Mouse (Mus musculus): ENCODE data around the gene Lig1. TPM values are rescaled to one million over a fixed set of nuclear protein-coding genes. Genes with fewer than 3 reads are reported as not detected.

Lig1 gene
- total and polyA plus RNA-seq, 3 experiments: 4.0 to 11.8 (median 8.2) TPM

DNA sequence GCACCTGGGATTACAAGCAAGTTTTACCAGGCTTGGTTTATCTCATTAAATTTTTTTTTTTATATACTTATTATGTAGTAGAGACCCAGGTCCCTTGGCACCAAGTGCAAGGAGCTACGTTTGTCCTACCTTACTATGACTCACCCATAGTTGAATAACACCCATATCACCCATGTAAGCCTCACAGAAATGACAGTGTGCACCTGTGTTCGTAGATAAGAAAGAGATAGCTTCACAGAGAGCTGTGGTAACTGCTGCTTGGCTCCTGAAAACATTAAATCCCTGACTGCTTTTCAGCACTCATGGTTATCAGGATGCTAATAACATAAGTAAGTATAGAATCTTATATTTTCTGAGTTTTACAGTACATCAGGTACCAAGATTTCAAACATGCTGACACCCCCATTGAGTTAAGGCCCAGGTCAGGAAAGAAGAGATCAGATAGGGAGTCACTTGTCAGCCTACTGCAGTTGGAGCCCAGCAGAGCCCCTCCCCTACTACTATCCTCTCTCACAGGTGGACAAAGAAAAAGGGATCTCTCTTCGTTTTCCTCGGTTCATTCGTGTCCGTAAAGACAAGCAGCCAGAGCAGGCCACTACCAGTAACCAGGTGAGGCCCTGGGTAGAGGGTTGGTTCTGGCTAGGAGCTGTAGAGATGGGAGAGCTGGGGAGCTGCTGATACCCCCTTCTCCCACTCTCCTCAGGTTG, 33.6 kb downstream of the Lig1 start:
- DNase-seq: no peak

DNA sequence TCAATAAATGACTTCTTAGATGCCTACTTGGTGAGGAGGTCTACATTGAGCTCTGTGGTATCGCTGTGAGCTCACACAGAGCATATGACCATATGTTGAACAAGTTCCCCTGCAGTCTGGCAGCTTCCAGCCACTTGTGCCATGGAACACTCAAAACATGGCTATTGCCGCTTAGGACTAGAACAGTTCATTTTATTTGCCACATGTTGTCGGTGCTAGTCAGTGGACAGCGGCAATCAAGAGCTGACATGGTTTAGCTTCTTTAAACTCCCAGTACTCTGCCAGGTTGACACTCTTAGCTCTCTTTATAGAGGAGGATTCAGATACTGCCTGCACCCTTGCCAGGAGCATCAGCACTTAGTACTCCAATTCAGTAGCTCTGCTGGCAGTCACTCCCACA, 34.3 kb downstream of the Lig1 start:
- DNase-seq: no peak

DNA sequence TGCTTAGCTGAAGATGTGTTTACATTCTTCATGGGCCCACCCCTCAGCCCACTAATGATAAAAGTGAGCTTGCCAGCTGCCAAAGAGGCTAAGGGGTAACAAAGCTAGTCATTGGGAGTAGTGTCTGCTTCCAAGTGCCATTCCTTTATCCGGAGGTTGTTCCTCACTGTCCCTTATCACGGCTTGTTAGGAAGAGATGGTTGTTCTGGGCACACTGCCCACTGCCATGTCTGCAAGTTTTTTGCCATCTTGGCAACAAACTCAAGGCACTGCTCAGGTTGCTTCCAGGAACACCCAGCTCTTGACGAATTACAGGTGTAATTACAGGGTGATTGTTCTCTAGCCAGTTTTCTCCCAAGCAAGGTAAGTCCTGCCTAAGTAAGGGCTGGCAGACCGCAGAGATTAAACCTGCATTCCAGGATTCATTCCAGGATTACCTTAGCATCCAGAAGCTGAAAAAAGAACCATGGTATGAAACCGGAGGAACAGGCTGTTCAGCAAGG, 37.1 kb downstream of the Lig1 start:
- no peak for DNase-seq

DNA sequence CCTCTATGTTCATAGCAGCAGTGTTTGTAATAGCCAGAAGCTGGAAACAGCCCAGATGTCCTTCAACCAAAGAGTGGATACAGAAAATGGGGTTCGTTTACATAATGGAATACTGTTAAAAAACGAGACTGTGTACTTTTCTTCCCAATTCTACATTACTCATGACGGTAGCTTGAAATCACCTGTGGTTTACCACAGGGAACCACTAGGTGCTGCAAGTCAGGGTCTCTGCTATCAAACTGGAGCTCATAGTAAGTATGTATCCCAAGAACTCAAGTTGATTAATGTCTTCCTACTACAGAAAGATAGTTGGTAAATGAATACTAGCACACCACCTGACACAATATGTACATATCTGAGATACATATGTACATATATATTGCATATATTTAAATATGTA, 44.3 kb downstream of the Lig1 start:
- DNase-seq: no peak

DNA sequence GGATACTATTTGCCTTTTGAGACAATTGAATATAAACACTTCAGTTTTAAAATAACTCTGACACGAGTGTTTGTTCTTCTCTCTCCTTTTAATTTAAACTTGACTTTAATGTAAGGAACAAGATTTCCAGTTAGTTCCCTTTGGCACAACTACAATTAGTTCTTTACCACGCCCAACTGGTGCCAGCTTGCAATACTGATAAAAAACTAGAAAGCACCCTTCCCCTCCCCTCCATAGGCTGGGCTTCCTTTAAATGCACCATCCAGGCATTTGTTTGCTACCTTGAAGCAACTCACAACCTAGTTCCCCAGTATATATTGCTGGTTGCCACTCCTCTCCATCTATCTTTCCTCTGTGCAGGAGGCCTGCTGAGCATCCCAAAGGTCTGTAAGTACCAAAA, 47.2 kb downstream of the Lig1 start, which contains the start of gene Pla2g4c:
Gene Pla2g4c (plus strand): TSS at position 340 of the 400 bp plus-strand sequence.
- no peak for DNase-seq

DNA sequence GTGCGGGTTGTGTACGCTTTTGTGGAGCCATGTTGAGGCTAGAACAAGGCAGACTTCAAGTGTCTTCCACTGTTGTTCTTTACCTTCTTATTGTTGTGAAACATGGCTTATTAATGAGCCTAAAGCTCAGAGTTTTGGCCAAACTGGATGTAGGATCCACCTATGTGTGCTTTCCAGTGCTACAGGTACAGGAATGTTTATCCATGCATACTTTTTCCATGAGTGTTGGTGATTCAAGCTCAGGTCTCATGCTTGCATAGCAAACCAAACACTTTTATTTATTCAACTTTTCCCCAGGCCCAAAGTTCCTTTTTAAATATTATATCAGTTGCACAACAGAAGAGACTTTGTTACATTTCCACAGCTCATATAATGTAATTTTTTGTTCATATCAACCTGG, 53.5 kb downstream of the Lig1 start:
- no peak for DNase-seq

DNA sequence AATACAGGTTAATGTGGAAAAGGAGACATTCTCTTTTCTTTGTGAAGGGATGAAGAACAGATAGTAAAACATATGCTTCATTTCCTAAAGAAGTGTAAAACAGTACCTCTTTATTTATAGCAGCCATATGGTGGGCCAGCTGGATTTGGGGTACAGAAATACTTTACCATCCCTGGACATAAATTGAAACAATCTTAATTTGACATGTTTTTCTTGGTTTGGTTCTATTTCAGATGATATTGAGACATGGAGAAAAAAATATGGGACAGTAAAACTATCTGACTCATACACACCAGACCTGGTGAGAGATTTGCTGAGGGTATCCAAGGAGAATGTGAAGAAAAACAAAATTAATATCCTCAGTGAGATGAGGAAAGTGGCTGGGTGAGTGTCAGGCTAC, 78.9 kb downstream of the Lig1 start:
- DNase-seq: no peak

Other genes starting within 250 kb of the Lig1 start
- gene Chmp2a, start 242.5 kb upstream of the Lig1 start, total RNA-seq (2021): 100 to 1,000 TPM; 212 to 215 TPM
- 37.2 and 41.9 TPM in 2 replicates for gene Chmp2a, start 242.5 kb upstream of the Lig1 start, polyA plus RNA-seq (2012; rRNA removed)
- gene Ube2m, start 239.0 kb upstream of the Lig1 start, total RNA-seq (2021): 100 to 1,000 TPM; 196 to 219 TPM
- gene Ube2m, start 239.0 kb upstream of the Lig1 start, polyA plus RNA-seq (2012; rRNA removed): 98.5 and 122 TPM in 2 replicates
- gene Mzf1, start 222.5 kb upstream of the Lig1 start, total RNA-seq (2021): 1 to 10 TPM; 1.7 to 2.3 TPM
- 8.0 and 9.6 TPM in 2 replicates for gene Mzf1, start 222.5 kb upstream of the Lig1 start, polyA plus RNA-seq (2012; rRNA removed)
- not detected for gene Vmn1r85, start 182.1 kb upstream of the Lig1 start, total RNA-seq (2021)
- gene Vmn1r85, start 182.1 kb upstream of the Lig1 start, polyA plus RNA-seq (2012; rRNA removed): not detected in 2 replicates
- gene Vmn1r86, start 157.4 kb upstream of the Lig1 start, total RNA-seq (2021): not detected
- gene Vmn1r86, start 157.4 kb upstream of the Lig1 start, polyA plus RNA-seq (2012; rRNA removed): not detected in 2 replicates
- not detected for gene Vmn1r87, start 137.1 kb upstream of the Lig1 start, total RNA-seq (2021)
- gene Vmn1r87, start 137.1 kb upstream of the Lig1 start, polyA plus RNA-seq (2012; rRNA removed): not detected in 2 replicates
- under 1 TPM; 0.14 to 0.17 TPM for gene Vmn1r88, start 117.7 kb upstream of the Lig1 start, total RNA-seq (2021)
- not detected in 2 replicates for gene Vmn1r88, start 117.7 kb upstream of the Lig1 start, polyA plus RNA-seq (2012; rRNA removed)
- not detected for gene Vmn1r89, start 64.3 kb upstream of the Lig1 start, total RNA-seq (2021)
- not detected in 2 replicates for gene Vmn1r89, start 64.3 kb upstream of the Lig1 start, polyA plus RNA-seq (2012; rRNA removed)
- 10 to 100 TPM in 1 of 2 experiments, 1 to 10 TPM in 1; 7.4 to 10.4 TPM for gene Zswim9, start 1.4 kb downstream of the Lig1 start, total RNA-seq (2021)
- gene Zswim9, start 1.4 kb downstream of the Lig1 start, polyA plus RNA-seq (2012; rRNA removed): 5.6 and 5.8 TPM in 2 replicates
- under 1 TPM; 0.35 to 0.41 TPM for gene Pla2g4c, start 47.4 kb downstream of the Lig1 start, total RNA-seq (2021)
- gene Pla2g4c, start 47.4 kb downstream of the Lig1 start, polyA plus RNA-seq (2012; rRNA removed): 0.12 TPM in 1 of 2 replicates, not detected in the other
- gene Cabp5, start 120.8 kb downstream of the Lig1 start, total RNA-seq (2021): not detected
- not detected in 2 replicates for gene Cabp5, start 120.8 kb downstream of the Lig1 start, polyA plus RNA-seq (2012; rRNA removed)
- not detected for gene Bsph1, start 173.6 kb downstream of the Lig1 start, total RNA-seq (2021)
- not detected in 2 replicates for gene Bsph1, start 173.6 kb downstream of the Lig1 start, polyA plus RNA-seq (2012; rRNA removed)